Mouse (Mus musculus) CD4-positive naive resting alpha-beta T cell, adult 57 days (primary cell): ENCODE results near the gene 9230113P08Rik. TPM values are rescaled to one million over a fixed set of nuclear protein-coding genes. Genes with fewer than 3 reads are reported as not detected.

Source experiments
- total RNA-seq: library from RNA; stranded (reverse); gene quantifications from one replicate; pipeline ENCODE4 v1.2.4, GENCODE M21; 2023

Gene 9230113P08Rik
- total RNA-seq = not detected

DNA sequence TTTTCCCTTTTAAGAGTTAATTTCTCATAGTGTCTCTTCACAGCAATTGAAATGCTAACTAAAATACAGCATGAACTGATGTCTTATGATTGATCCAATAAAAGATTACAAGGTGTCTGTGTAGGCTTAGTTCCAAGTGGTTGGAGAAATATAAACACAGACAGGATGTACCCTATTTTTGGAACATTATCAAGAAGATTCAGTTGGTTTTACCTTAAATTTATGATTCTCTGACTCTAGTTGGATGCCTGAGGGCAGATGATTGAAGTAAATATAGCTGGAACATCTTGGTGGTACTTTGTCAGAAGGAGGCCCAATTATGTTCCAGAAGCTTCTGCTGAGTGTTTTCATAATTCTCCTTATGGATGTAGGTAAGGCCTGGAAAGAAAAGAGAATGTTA, at the start of gene 9230113P08Rik:
Gene 9230113P08Rik (plus strand): TSS at position 301 of the 400 bp plus-strand sequence.

Other genes starting within 250 kb of the 9230113P08Rik start
- gene Pate1, start 221.0 kb upstream of the 9230113P08Rik start, total RNA-seq = not detected
- gene Gm17677, start 167.4 kb upstream of the 9230113P08Rik start, total RNA-seq = not detected
- gene Gm17727, start 130.3 kb upstream of the 9230113P08Rik start, total RNA-seq = not detected
- not detected for gene Gm27235, start 118.3 kb upstream of the 9230113P08Rik start, total RNA-seq
- not detected for gene D730048I06Rik, start 118.3 kb upstream of the 9230113P08Rik start, total RNA-seq
- gene 9230110F15Rik, start 64.3 kb upstream of the 9230113P08Rik start, total RNA-seq = not detected
- not detected for gene Gm5916, start 220.4 kb downstream of the 9230113P08Rik start, total RNA-seq